Mouse (Mus musculus) forebrain, embryonic 14.5 days (tissue): ENCODE measurements at regions not wholly inside any gene's neighbourhood (a gene's known extent, or its start where the extent isn't known, plus 50 kb on each side); places are given as distances from the start of the nearest gene placed in this dataset.

Source experiments
- ATAC-seq: fragments of 200-750 bp; cut with Nextera tagmentation; 2 replicates; pipeline ENCODE4 v1.8.0; 2017; ENCODE audit warnings: mild to moderate bottlenecking, moderate library complexity
- DNase-seq: peaks from one replicate; pipeline ENCODE4 v3.0.0-alpha.2; 2015; ENCODE audit warnings: low spot score
- H3K27ac ChIP-seq: fragments of 300-500 bp; sonication (generic); 2 replicates; pipeline ENCODE4 v1.5.1; 2014; ENCODE audit warnings: low read depth, mild to moderate bottlenecking, control low read depth, low read length, moderate library complexity
- H3K27me3 ChIP-seq: fragments of 300-500 bp; sonication (generic); replicated peaks from 2 replicates; pipeline ENCODE4 v1.6.1; 2014; ENCODE audit warnings: low read length, control low read depth, mixed read lengths; ENCODE audit not compliant: control insufficient read depth, insufficient read depth
- H3K36me3 ChIP-seq: fragments of 300-500 bp; sonication (generic); 2 replicates; pipeline ENCODE4 v1.6.1; 2014; ENCODE audit warnings: low read length, control low read depth; ENCODE audit not compliant: control insufficient read depth, insufficient read depth
- H3K4me1 ChIP-seq: fragments of 300-500 bp; sonication (generic); 2 replicates; pipeline ENCODE4 v1.6.1; 2014; ENCODE audit warnings: antibody characterized with exemption, low read length, control low read depth; ENCODE audit not compliant: control insufficient read depth, insufficient read depth
- H3K4me2 ChIP-seq: fragments of 300-500 bp; sonication (generic); 2 replicates; pipeline ENCODE4 v1.6.1; 2014; ENCODE audit warnings: mild to moderate bottlenecking, control low read depth, low read length
- H3K4me3 ChIP-seq: fragments of 300-500 bp; sonication (generic); 2 replicates; pipeline ENCODE4 v1.5.1; 2014; ENCODE audit warnings: low read depth, low read length, control low read depth
- H3K9ac ChIP-seq: fragments of 300-500 bp; sonication (generic); 2 replicates; pipeline ENCODE4 v1.6.1; 2014; ENCODE audit warnings: mild to moderate bottlenecking, low read length, control low read depth, moderate library complexity
- H3K9me3 ChIP-seq: fragments of 300-500 bp; sonication (generic); replicated peaks from 2 replicates; pipeline ENCODE4 v1.6.1; 2016; ENCODE audit warnings: low read length, control low read depth, mixed read lengths; ENCODE audit not compliant: control insufficient read depth
- WGBS: fragments of 180-500 bp; shearing (Covaris S2); extraction: QIAGEN DNeasy Blood & Tissue Kit; methylation state at CpG from one replicate; pipeline ENCODE4 v1.1.7; 2014; 5-methylcytosine and 5-hydroxymethylcytosine counted together

- Histone ChIP-seq H3K4me1 (no peaks in the 10 kb centered on the region), H3K9me3 (no peaks in the 10 kb centered on the region), H3K9ac (no peak overlapping the region), H3K27ac (no peak overlapping the region), H3K4me3 (no peak overlapping the region), H3K4me2 (no peak overlapping the region), H3K36me3 (no peaks in the 10 kb centered on the region), H3K27me3 (no peaks in the 10 kb centered on the region)
- DNase-seq (no peak), ATAC-seq (no peak)
- WGBS = 12% methylated on average over 2 of the region's 2 CpGs
Measured at GRCm38 (mm10) chr14:55301996-55302395, 80.2 kb downstream of the Dhrs2 start.

GRCm38 (mm10) chr14:55313615-55314014 is 91.8 kb downstream of the Dhrs2 start:
- DNase-seq (no peak), ATAC-seq (no peak)
- Histone ChIP-seq H3K36me3 (no peaks in the 10 kb centered on the region), H3K27ac (no peak overlapping the region), H3K27me3 (no peaks in the 10 kb centered on the region), H3K9ac (no peak overlapping the region), H3K9me3 (no peaks in the 10 kb centered on the region), H3K4me3 (no peak overlapping the region), H3K4me1 (no peaks in the 10 kb centered on the region), H3K4me2 (no peak overlapping the region)
- 83% methylated on average over 6 of the region's 6 CpGs for WGBS

- Histone ChIP-seq H3K9ac (no peak overlapping the region), H3K27me3 (no peaks in the 10 kb centered on the region), H3K4me3 (no peak overlapping the region), H3K27ac (no peak overlapping the region), H3K4me1 (no peaks in the 10 kb centered on the region), H3K9me3 (no peaks in the 10 kb centered on the region), H3K4me2 (no peak overlapping the region), H3K36me3 (no peaks in the 10 kb centered on the region)
- DNase-seq (no peak), ATAC-seq (no peak)
Measured at GRCm38 (mm10) chr14:55323897-55324296, 102.1 kb downstream of the Dhrs2 start.

GRCm38 (mm10) chr14:55324335-55324734 is 102.5 kb downstream of the Dhrs2 start:
- Histone ChIP-seq H3K27ac (no peak overlapping the region), H3K9me3 (no peaks in the 10 kb centered on the region), H3K4me2 (no peak overlapping the region), H3K4me3 (no peak overlapping the region), H3K36me3 (no peaks in the 10 kb centered on the region), H3K9ac (no peak overlapping the region), H3K4me1 (no peaks in the 10 kb centered on the region), H3K27me3 (no peaks in the 10 kb centered on the region)
- ATAC-seq (no peak), DNase-seq (no peak)
- WGBS = 69% methylated on average over 3 of the region's 3 CpGs

GRCm38 (mm10) chr14:55333812-55334211 is 112.0 kb downstream of the Dhrs2 start:
- 63% methylated on average over 3 of the region's 3 CpGs for WGBS

GRCm38 (mm10) chr14:55334305-55334704 is 112.5 kb downstream of the Dhrs2 start:
- 92% methylated on average over 7 of the region's 7 CpGs for WGBS
- H3K4me2 ChIP-seq = no peak overlapping the region
- no peak for ATAC-seq

More at GRCm38 (mm10) chr14:55333812-55334211, 112.0 kb downstream of the Dhrs2 start:
- ATAC-seq = no peak
- Histone ChIP-seq H3K36me3 (no peaks in the 10 kb centered on the region), H3K27me3 (no peaks in the 10 kb centered on the region), H3K9me3 (no peaks in the 10 kb centered on the region), H3K27ac (no peak overlapping the region), H3K4me1 (peaks cover 14% of the 10 kb centered on the region), H3K9ac (no peak overlapping the region), H3K4me3 (no peak overlapping the region), H3K4me2 (no peak overlapping the region)
- no peak for DNase-seq

GRCm38 (mm10) chr14:55335586-55335985 is 113.8 kb downstream of the Dhrs2 start:
- H3K27ac ChIP-seq = no peak overlapping the region
- no peak overlapping the region for H3K4me3 ChIP-seq
- H3K36me3 ChIP-seq = no peaks in the 10 kb centered on the region
- ATAC-seq = no peak
- peaks cover 19% of the 10 kb centered on the region for H3K4me1 ChIP-seq
- no peak for DNase-seq
- no peak overlapping the region for H3K9ac ChIP-seq
- WGBS = 77% methylated on average over 1 of the region's 1 CpGs
- no peaks in the 10 kb centered on the region for H3K27me3 ChIP-seq
- no peaks in the 10 kb centered on the region for H3K9me3 ChIP-seq
- H3K4me2 ChIP-seq = no peak overlapping the region

More at GRCm38 (mm10) chr14:55334305-55334704, 112.5 kb downstream of the Dhrs2 start:
- Histone ChIP-seq H3K9ac (no peak overlapping the region), H3K9me3 (no peaks in the 10 kb centered on the region), H3K4me1 (peaks cover 19% of the 10 kb centered on the region), H3K27ac (no peak overlapping the region), H3K4me3 (no peak overlapping the region), H3K36me3 (no peaks in the 10 kb centered on the region), H3K27me3 (no peaks in the 10 kb centered on the region)
- no peak for DNase-seq

GRCm38 (mm10) chr14:55336451-55337195 is 114.8 kb downstream of the Dhrs2 start:
- peaks cover 19% of the 10 kb centered on the region for H3K4me1 ChIP-seq
- DNase-seq (peak; percentile 66), ATAC-seq (peak; percentile 72; the same call in 1 of the 2 replicates)
- H3K9me3 ChIP-seq = no peaks in the 10 kb centered on the region
- no peaks in the 10 kb centered on the region for H3K36me3 ChIP-seq
- H3K27me3 ChIP-seq = no peaks in the 10 kb centered on the region
- no peak overlapping the region for H3K9ac ChIP-seq
- H3K4me3 ChIP-seq = no peak overlapping the region
- no peak overlapping the region for H3K27ac ChIP-seq
- no peak overlapping the region for H3K4me2 ChIP-seq
- 17% methylated on average over 5 of the region's 5 CpGs for WGBS

GRCm38 (mm10) chr14:55338010-55338409 is 116.2 kb downstream of the Dhrs2 start:
- H3K27me3 ChIP-seq = no peaks in the 10 kb centered on the region
- H3K27ac ChIP-seq = peak overlapping the region; percentile 59; the same call in 1 of the 2 replicates
- H3K36me3 ChIP-seq = no peaks in the 10 kb centered on the region
- 86% methylated on average over 9 of the region's 9 CpGs for WGBS
- ATAC-seq = peak; percentile 18; the same call in 1 of the 2 replicates
- no peaks in the 10 kb centered on the region for H3K9me3 ChIP-seq
- no peak overlapping the region for H3K4me2 ChIP-seq
- peaks cover 19% of the 10 kb centered on the region for H3K4me1 ChIP-seq
- no peak overlapping the region for H3K9ac ChIP-seq
- H3K4me3 ChIP-seq = no peak overlapping the region
- peak; percentile 7 for DNase-seq
